Mouse (Mus musculus): ENCODE measurements at regions not wholly inside any gene's neighbourhood (a gene's known extent, or its start where the extent isn't known, plus 50 kb on each side); places are given as distances from the start of the nearest gene placed in this dataset.

DNA sequence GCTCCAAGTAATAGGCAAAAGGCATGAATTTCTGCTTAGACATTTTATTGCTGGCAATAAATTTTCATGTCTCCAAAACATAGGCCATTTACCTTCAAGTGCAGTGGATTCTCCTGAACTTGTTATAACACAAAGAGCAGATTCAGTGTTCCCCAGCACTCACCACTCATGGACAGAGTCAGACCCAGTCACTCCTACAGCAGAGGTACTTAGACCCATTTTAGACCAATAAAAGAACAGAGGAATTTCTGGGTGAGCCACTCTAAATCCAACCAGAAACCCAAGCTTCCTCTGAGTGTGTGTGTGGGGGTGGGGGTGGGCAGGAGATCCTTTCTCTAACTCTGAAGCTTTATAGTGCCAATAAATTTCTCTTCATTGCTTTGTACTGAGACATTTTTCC is 584.7 kb upstream of the Dpp10 start:
- TF ChIP-seq GATA1 (IDR thresholded peaks at IDR 0.05; ENCODE audit: borderline replicate concordance, low read length) (no peak), FLI1 (IDR thresholded peaks at IDR 0.05; ENCODE audit: low read length) (no peak)
